Mouse (Mus musculus) MEL (cell line): ENCODE results near the gene Il27ra.

Experiments
- CTCF ChIP-seq, 3 experiments: IDR thresholded peaks in 2 of 3; conservative IDR thresholded peaks in 1 of 3; 2 replicates each; pipeline ENCODE4 v1.5.1; 2011 to 2012; ENCODE audit warnings: low read length in 3 of 3, low read depth in 2 of 3, mild to moderate bottlenecking in 2 of 3, improper control_type of control experiment in 1 of 3, inconsistent platforms in 1 of 3, mixed read lengths in 1 of 3, moderate library complexity in 1 of 3; ENCODE audit not compliant: control insufficient read depth in 1 of 3, insufficient read depth in 1 of 3, poor library complexity in 1 of 3, severe bottlenecking in 1 of 3
- EP300 ChIP-seq, 2 experiments: IDR thresholded peaks; 2 replicates each; pipeline ENCODE4 v1.6.1; 2011; ENCODE audit warnings: improper control_type of control experiment in 2 of 2, low read length in 2 of 2, low read depth in 1 of 2, mild to moderate bottlenecking in 1 of 2
- ETS1 ChIP-seq: IDR thresholded peaks from 2 replicates; pipeline ENCODE4 v1.6.1; 2012; ENCODE audit warnings: low read depth, mild to moderate bottlenecking, inconsistent platforms, low read length, improper control_type of control experiment, moderate library complexity
- MAX ChIP-seq: IDR thresholded peaks from 2 replicates; pipeline ENCODE4 v1.6.1; 2011; ENCODE audit warnings: low read length, improper control_type of control experiment
- MEF2A ChIP-seq: IDR thresholded peaks from 2 replicates; pipeline ENCODE4 v1.6.1; 2014; ENCODE audit warnings: low read depth, mild to moderate bottlenecking, inconsistent platforms, low read length, improper control_type of control experiment; ENCODE audit not compliant: poor library complexity, insufficient replicate concordance, severe bottlenecking; ENCODE audit errors: extremely low read depth
- POLR2A ChIP-seq, 2 experiments: IDR thresholded peaks; 2 replicates each; pipeline ENCODE4 v1.6.1; 2011 to 2012; ENCODE audit warnings: low read length in 2 of 2, mild to moderate bottlenecking in 2 of 2, control low read depth in 1 of 2, improper control_type of control experiment in 1 of 2, low read depth in 1 of 2, moderate library complexity in 1 of 2; ENCODE audit not compliant: control insufficient read depth in 1 of 2, insufficient read depth in 1 of 2, poor library complexity in 1 of 2
- POLR2AphosphoS2 ChIP-seq: IDR thresholded peaks from 2 replicates; pipeline ENCODE4 v1.6.1; 2011; ENCODE audit warnings: low read length, improper control_type of control experiment
- POLR2AphosphoS5 ChIP-seq: IDR thresholded peaks from 2 replicates; pipeline ENCODE4 v1.6.1; 2012; ENCODE audit warnings: low read depth, borderline replicate concordance, mild to moderate bottlenecking, inconsistent platforms, low read length, moderate library complexity, mixed read lengths
- SIN3A ChIP-seq: IDR thresholded peaks from 2 replicates; pipeline ENCODE4 v1.6.1; 2012; ENCODE audit warnings: low read length, improper control_type of control experiment, inconsistent platforms
- TCF12 ChIP-seq: IDR thresholded peaks from 2 replicates; pipeline ENCODE4 v1.6.1; 2014; ENCODE audit warnings: low read depth, mild to moderate bottlenecking, inconsistent platforms, low read length, improper control_type of control experiment, moderate library complexity
- UBTF ChIP-seq: IDR thresholded peaks from 2 replicates; pipeline ENCODE4 v1.6.1; 2012; ENCODE audit warnings: low read depth, mild to moderate bottlenecking, inconsistent platforms, low read length, improper control_type of control experiment, moderate library complexity, borderline replicate concordance; ENCODE audit not compliant: insufficient read depth
- USF1 ChIP-seq: IDR thresholded peaks from 2 replicates; pipeline ENCODE4 v1.6.1; 2014; ENCODE audit warnings: low read depth, mild to moderate bottlenecking, inconsistent platforms, low read length, improper control_type of control experiment, moderate library complexity
- ZC3H11A ChIP-seq: IDR thresholded peaks from 2 replicates; pipeline ENCODE4 v1.6.1; 2012; ENCODE audit warnings: low read depth, mild to moderate bottlenecking, inconsistent platforms, low read length, improper control_type of control experiment

DNA sequence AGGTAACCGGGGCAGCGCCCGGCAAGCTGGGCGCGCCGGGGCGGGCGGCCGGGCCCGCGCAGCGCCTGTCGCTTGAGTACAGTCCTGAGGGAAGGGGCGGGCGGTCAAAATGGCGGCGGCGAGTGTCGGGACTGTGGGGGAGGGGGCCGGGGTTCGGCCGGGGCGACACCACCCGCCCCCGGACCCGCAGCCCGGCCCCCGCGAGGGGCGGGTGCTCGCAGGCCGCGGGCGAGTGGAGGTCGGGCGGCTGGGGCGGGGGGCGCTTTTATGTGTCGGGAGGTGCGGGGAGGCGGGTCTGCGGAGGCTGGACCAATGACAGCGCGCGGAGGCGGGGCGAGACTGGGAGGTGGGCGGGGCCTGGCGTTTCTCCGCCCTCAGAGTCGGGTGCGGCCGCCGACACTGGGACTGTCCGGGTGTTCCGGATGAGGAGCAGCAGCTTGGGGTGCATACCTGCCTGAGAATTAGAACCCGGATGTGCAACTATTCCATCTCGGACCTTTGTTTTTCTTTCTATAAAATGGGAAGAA lies 24.7 kb upstream of the Il27ra start:
- TF ChIP-seq USF1 (no peak), TCF12 (no peak), CTCF (IDR thresholded peaks at IDR 0.05 in 2 of 3, conservative IDR thresholded peaks at IDR 0.05 in 1 of 3; ENCODE audit: control insufficient read depth in 1 of 3, insufficient read depth in 1 of 3, low read depth in 2 of 3, low read length in 3 of 3, poor library complexity in 1 of 3, severe bottlenecking in 1 of 3) (no peak), ETS1 (no peak), ZC3H11A (no peak), MEF2A (no peak), UBTF (no peak), EP300 (IDR thresholded peaks at IDR 0.05; ENCODE audit: low read depth in 1 of 2, low read length in 2 of 2) (no peak), MAX (no peak), POLR2AphosphoS2 (no peak; the same call in 1 of the 2 replicates), POLR2A (IDR thresholded peaks at IDR 0.05; ENCODE audit: control insufficient read depth in 1 of 2, insufficient read depth in 1 of 2, low read depth in 1 of 2, low read length in 2 of 2, poor library complexity in 1 of 2) (peak; percentile 33 to 54; a peak in 2 of 4 replicates), SIN3A (no peak; the same call in 1 of the 2 replicates), POLR2AphosphoS5 (no peak)
